Mouse (Mus musculus): ENCODE results near the gene Itpk1. TPM values are rescaled to one million over a fixed set of nuclear protein-coding genes. Genes with fewer than 3 reads are reported as not detected.
"Not testable (repeated sequence)": the region's sequence is repeated elsewhere in the genome, so short reads cannot be mapped to it uniquely, and the experiment has no call there.

Itpk1 gene
- total RNA-seq, 2 experiments from 2014 or later = 74.9 to 76.2 TPM

- peak; percentile 63 to 89 for DNase-seq (ENCODE audit: low spot score in 2 of 2)
- intact Hi-C loops (cut with DNase I) = no loop called here
Observed at GRCm38 (mm10) chr12:102640436-102641163, 64.1 kb downstream of the Itpk1 start.

- intact Hi-C loops (cut with DNase I) = no loop called here
- no peak for DNase-seq (ENCODE audit: low spot score in 2 of 2)
Observed at GRCm38 (mm10) chr12:102638878-102639277, 65.9 kb downstream of the Itpk1 start.

DNA sequence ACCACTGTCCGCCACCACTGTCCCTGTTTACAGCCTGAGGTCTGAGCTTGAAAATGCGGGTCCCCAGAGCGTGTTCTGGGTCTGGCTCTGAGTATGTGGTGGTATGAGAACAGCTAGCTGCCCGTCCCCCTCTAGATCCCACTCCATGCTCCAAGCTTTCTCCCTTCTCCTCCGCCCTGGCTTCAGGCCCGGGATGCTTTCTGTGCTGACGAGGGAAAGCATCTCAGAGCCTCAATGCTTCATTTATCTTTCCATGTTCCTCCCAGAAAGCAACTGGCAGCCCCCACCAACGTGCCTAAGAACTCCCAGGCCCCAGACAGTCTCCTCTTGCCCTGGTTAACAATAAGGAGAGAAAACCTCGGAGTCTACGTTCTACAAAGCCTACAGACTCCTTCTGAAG, 67.5 kb downstream of the Itpk1 start:
- intact Hi-C loops (cut with DNase I) = no loop called here

DNA sequence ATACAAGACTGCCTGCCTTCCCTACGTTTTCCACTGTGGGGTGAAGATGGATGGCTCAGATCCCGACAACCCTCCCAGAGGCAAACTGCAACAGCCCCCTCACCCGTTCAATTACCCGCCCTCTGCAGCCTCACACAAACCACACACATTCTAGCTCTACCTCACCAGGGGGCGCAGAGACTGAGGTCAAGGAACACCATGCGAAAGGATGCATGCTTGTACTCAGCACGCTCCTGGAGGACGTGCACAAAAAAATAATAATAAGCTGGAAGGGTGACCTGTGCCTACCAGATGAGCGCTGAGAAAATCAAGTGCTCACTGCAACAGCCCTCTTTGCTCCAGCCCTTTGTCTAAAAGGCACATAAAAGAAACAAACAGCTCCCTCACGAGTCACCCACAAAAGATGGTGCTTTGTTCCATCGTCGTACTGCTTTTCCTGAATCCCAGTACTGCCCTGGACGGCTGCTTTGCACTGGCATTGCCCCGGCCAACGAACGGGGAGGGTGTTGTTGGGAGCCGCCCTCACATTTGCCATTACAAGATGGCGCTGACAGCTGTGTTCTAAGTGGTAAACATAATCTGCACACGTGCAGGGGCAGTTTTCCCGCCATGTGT, 70.2 kb downstream of the Itpk1 start:
- no peak for DNase-seq (ENCODE audit: low spot score in 2 of 2)
- intact Hi-C loops (cut with DNase I) = no loop called here

More for the DNA sequence above, 67.5 kb downstream of the Itpk1 start:
- peak in 1 of 2 experiments; percentile 45 for DNase-seq (ENCODE audit: low spot score in 2 of 2)

- peak; percentile 36 to 48 for DNase-seq (ENCODE audit: low spot score in 2 of 2)
- intact Hi-C loops (cut with DNase I) = no loop called here
Observed at GRCm38 (mm10) chr12:102633083-102633501, 71.6 kb downstream of the Itpk1 start.

GRCm38 (mm10) chr12:102631690-102632089, 73.0 kb downstream of the Itpk1 start:
- intact Hi-C loops (cut with DNase I) = no loop called here
- no peak for DNase-seq (ENCODE audit: low spot score in 2 of 2)

GRCm38 (mm10) chr12:102630471-102630870, 74.3 kb downstream of the Itpk1 start:
- intact Hi-C loops (cut with DNase I); DNase-seq (ENCODE audit: low spot score in 2 of 2): not testable (repeated sequence)

GRCm38 (mm10) chr12:102628221-102628620, 76.5 kb downstream of the Itpk1 start:
- no peak for DNase-seq (ENCODE audit: low spot score in 2 of 2)
- intact Hi-C loops (cut with DNase I) = no loop called here

- intact Hi-C loops (cut with DNase I) = no loop called here
- DNase-seq (ENCODE audit: low spot score in 2 of 2) = no peak
Observed at GRCm38 (mm10) chr12:102627545-102627944, 77.2 kb downstream of the Itpk1 start.

- intact Hi-C loops (cut with DNase I) = no loop called here
- DNase-seq (ENCODE audit: low spot score in 2 of 2) = no peak
Observed at GRCm38 (mm10) chr12:102626841-102627240, 77.9 kb downstream of the Itpk1 start.

DNA sequence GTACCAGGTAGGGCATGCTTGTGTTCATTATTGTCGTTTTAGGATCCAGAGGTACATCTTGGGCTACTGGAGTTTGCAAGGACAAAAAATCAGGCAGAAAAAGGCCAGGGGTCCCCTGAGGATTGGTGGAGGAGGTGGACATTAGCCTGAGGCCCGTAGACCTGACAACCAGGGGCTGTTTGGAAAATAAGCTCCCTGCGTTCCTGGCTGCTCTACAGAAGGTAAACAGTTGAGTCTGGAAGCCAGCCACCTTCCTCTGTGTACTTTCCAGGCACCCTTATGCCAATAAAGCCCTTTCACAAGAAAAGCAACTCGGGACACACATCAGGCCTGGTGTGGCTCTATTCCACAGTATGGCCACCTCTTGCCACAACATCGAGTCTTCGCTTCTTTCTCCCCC, 79.0 kb downstream of the Itpk1 start:
- DNase-seq (ENCODE audit: low spot score in 2 of 2) = no peak
- intact Hi-C loops (cut with DNase I) = no loop called here

DNA sequence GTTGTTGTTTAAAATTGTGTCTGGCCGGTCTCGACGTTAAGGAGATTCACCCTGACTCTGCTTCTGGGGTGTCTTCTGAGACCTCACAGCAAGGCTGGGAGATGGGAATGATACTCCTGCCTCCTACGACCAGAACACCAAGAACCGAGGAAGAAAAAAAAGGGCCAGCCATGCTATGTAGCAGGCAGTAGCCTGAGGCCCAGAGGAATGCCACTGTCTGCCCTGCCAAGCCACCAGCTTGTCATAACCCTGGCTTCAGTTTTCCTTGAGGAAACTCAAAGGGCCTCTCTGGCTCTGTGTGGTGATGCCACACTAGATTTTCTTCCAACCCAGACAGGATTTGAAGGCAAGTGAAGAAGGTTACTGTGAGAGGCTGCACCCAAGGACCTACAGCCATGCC, 79.6 kb downstream of the Itpk1 start:
- DNase-seq (ENCODE audit: low spot score in 2 of 2) = no peak
- intact Hi-C loops (cut with DNase I) = no loop called here

GRCm38 (mm10) chr12:102623827-102624226, 80.9 kb downstream of the Itpk1 start:
- intact Hi-C loops (cut with DNase I) = loop anchor here (5.0 kb wide), 1 partner anchor 58 kb away; no protein-coding TSS in a partner anchor
- no peak for DNase-seq (ENCODE audit: low spot score in 2 of 2)

DNA sequence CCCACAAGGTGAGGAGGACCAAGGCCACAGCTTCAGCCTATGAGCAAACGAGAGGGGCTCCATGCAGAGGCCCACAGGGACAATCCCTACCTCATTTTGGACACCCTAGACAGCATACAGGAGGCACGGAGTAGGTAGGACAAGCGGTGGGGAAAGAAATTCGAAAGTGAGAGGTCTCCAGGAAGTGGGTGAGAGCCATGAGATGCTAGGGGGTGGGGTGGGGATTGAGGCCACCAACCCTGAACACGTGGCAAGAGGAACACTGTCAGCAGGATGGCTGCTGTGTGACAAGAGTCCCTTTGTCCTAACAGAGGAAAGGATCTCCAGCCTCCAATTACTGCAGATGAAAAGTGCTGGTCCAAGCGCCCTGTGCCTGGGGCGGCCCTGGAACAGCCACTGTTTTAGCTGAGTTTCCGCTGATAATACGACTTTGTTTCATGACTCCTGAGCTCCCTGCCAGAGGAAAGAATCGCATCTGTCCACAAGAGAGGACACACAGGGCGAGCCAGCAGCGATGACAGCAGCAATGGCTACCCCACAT, 82.4 kb downstream of the Itpk1 start:
- intact Hi-C loops (cut with DNase I) = loop anchor here (5.0 kb wide), 1 partner anchor 60 kb away; no protein-coding TSS in a partner anchor
- DNase-seq (ENCODE audit: low spot score in 2 of 2) = no peak

DNA sequence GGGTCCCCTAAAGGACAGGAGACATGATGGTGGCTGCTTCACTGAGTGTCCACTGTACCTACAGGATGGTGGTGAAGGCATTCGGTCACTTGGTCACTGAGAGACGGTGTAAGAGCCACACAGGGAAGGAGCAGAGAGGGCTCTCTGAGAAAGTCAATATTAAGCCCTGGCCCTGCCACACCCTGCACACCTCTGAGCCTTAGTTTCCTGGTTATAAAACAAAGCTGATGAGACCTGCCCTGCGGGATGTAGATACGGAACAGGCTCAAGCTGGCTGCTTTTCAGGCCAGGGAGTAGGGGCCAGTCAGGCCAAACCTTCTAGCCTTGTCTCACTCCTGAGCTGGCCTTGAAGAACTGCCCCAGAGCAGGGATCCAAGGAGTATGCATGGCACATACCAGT, 82.9 kb downstream of the Itpk1 start:
- intact Hi-C loops (cut with DNase I) = loop anchor here (5.0 kb wide), 1 partner anchor 60 kb away; no protein-coding TSS in a partner anchor
- no peak for DNase-seq (ENCODE audit: low spot score in 2 of 2)

GRCm38 (mm10) chr12:102621205-102621604, 83.5 kb downstream of the Itpk1 start:
- intact Hi-C loops (cut with DNase I) = loop anchor here (5.0 kb wide), 1 partner anchor 61 kb away; no protein-coding TSS in a partner anchor

DNA sequence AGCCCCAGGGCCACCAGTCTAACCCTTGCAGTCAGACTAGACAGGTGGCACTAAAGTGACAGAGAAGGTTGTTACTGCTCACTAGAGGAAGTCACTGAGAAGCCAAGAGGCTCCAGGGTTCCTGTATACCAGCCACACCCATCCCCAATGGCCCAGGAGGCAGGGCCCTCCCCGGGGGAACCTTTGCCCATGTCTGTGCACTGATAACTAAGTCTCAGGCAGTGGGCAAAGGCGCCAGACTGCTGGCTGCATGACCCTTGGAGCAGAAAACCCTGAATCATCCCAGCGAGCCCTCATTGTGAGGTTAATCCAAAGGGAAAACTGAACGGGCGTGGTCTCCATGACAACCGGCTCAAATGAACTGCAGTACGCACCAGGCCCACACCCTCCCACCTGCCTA, 84.8 kb downstream of the Itpk1 start:
- no peak for DNase-seq (ENCODE audit: low spot score in 2 of 2)
- intact Hi-C loops (cut with DNase I) = loop anchor here (5.0 kb wide), 1 partner anchor 62 kb away; no protein-coding TSS in a partner anchor

More at GRCm38 (mm10) chr12:102621205-102621604, 83.5 kb downstream of the Itpk1 start:
- no peak for DNase-seq (ENCODE audit: low spot score in 2 of 2)

DNA sequence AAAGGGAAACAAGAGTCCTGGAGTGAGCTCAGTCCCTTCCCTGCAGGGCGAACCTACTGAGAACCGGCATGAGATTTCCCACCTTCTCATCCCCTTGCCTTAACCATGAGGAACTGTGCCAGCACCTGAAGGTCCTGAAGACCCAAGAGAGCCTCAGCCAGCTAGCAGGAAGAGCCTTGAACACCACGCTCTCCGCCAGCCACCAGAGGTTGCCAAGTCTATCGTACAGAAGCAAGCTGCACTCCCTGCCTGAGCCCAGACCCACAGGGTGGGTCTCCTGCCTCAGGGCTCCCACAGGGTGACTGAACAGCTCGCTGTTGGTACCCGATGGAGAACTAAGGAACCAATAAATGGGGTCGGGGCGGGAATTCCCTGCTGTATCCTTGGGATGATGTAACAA, 86.6 kb downstream of the Itpk1 start:
- no peak for DNase-seq (ENCODE audit: low spot score in 2 of 2)
- intact Hi-C loops (cut with DNase I) = no loop called here

GRCm38 (mm10) chr12:102616843-102617519, 87.7 kb downstream of the Itpk1 start:
- intact Hi-C loops (cut with DNase I) = no loop called here
- no peak for DNase-seq (ENCODE audit: low spot score in 2 of 2)

GRCm38 (mm10) chr12:102616201-102616600, 88.5 kb downstream of the Itpk1 start:
- intact Hi-C loops (cut with DNase I) = no loop called here
- DNase-seq (ENCODE audit: low spot score in 2 of 2) = no peak
